Mouse (Mus musculus): ENCODE data around the gene Alyref.

GRCm38 (mm10) chr11:120571122-120571521 lies 27.0 kb downstream of the Alyref start:
- TF ChIP-seq CTCF (IDR thresholded peaks at IDR 0.05; ENCODE audit: control insufficient read depth, insufficient read depth, insufficient read length) (no peak), MAX (IDR thresholded peaks at IDR 0.05) (no peak)
